Mouse (Mus musculus): Measurements from ENCODE around the gene Efcab2.
"Not testable (repeated sequence)": the region's sequence is repeated elsewhere in the genome, so short reads cannot be mapped to it uniquely, and the experiment has no call there.

The Efcab2 gene

DNA sequence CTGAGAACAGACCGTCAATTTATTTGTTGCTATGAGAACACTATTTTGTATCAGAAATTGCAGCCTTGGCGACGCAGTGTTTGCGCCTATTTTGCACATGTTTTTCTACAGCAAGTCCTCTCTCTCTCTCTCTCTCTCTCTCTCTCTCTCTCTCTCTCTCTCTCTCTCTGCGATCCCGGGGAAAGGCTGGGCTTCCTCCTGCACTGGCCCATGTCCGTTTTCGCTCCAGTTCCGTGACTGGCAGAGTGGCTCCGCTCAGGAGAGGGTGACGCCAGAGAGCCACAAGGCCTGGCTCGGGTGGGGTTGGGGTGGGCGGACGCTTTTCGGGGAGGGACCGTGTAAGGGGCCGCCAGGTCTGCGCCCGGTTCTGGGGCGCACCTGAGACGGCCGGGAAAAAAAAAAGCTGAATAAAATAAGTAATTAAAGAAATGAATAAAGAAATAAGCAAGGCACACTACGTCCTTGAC is 407 bp upstream of the Efcab2 start:
- peak; percentile 86 for DNase-seq (ENCODE audit: low spot score)

DNA sequence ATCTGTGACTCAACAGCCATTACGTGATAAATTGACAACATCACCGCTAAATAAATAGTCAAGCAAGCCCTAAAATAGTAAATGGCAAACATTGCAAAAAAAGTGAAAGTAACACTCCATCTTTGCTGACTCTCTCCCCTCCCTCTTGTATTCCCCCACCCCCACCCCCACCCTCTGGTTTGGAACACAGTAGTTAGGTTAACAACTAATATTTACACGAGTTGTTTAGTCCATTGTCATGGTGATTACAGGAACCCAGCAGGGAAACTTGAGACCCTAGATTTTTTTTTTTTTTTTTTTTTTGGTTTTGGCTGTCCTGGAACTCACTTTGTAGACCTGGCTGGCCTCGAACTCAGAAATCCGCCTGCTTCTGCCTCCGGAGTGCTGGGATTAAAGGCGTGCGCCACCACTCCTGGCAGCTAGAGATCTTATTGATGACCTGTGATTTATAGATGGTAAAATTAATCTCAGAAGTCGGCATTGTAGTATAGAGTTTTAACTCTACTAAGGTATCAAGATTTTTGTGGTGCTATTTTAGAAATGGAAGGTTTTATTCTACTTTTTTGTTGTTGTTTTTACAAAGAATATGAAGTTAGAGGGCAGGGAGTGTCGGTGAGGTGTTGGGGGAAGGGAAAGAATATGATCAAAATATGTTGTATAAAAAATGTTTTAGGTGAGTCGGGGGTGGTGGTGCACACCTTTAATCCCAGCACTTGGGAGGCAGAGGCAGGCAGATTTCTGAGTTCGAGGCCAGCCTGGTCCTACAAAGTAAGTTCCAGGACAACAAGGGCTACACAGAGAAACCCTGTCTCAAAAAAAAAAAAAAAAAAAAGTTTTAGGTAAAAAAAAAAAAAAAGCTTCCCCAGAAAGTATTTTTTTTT is 1.1 kb downstream of the Efcab2 start:
- DNase-seq (ENCODE audit: low spot score), result no peak

DNA sequence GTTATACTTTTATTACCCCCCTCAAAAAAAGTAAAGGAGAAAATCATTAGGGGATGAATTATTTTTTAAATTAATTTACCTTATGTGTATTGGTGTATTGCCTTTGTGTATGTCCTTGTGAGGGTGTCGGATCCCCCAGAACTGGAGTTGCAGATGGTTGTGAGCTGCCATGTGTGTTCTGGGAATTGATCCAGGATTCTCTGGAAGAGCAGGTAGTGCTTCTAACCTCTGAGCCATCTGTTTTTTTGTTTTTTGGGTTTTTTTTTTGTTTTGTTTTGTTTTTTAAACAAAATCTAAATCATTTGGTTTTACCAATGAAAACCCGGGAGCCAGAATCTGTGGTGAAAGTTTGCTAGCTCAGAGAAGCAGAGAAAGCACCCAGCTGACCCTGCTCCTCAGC is 1.8 kb downstream of the Efcab2 start:
- no peak for DNase-seq (ENCODE audit: low spot score)

DNA sequence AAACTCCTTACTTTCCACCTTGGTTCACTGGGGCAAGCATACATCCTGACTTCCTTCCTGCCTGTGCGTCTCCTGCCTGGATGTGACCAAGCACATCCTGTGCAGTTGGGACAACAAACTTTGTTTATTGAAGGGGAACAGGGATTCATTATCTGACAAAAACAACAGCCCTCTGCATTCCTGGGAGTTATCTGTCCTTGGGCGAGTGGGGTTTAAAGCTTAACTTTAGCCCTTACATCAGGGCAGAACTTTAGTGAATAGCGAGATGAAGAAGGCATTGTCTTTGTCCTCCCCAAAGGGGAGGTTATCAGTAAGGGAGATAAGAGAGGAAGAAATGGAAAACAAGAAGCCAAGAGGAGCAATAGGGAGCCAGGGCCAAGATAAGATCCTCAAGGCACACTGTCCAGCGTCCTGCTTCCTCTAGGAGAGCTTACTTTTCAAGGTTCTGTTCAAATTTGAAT is 3.0 kb downstream of the Efcab2 start:
- peak; percentile 76 for DNase-seq (ENCODE audit: low spot score)

DNA sequence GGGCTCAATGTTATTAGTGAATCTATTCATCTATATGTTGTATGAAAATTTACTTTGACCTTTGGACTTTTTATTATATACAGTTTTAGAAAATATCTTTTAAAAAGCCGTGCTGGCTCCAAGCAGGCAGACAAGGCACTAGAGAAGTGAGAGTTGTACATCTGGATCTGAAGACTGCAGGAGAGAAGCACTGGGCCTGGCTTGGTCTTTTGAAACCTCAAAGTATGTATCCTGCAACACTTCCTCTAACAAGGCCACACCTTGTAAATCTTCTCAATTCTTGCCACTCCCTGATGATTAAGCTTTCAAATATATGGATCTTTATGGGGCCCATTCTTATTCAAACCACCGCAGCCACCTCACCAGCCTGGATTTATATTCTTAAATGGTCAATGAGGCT is 7.5 kb downstream of the Efcab2 start:
- DNase-seq (ENCODE audit: low spot score), result not testable (repeated sequence)

DNA sequence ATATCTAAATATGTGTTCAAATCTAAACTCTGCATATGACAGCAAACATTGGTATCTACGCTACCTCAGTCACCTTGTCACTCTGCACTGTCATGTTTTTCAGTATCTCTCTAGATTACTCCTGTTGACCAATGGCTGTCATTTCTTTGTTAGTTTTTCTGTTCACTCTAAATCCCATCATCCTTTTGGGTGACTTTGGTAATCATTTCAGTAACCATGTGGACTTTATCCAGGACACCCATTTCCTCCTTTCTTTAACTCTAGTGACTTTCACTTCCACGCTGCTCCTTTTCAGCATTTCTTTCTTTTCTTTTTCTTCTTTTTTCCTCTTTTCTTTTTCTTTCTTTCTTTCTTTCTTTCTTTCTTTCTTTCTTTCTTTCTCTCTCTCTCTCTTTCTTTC is 13.7 kb downstream of the Efcab2 start:
- no peak for DNase-seq (ENCODE audit: low spot score)

DNA sequence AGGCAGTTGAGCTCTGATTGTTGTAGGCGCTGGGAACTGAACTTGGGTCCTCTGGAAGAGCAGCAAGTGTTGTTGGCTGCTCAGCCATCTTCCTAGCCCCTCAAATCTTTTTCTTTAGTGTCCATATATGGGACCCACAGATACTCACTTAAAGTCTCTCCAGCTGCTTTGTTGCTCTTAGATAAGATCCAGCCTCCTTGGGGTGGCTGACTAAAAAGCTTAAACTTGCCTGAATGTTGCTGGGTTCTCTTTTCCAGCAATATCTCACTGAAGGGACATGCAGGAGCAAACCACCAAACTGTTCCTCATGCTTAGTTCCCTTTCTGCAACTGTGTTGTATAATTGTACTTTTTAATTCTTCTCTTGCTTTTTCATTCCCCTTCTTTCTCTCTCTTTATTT is 17.8 kb downstream of the Efcab2 start:
- DNase-seq (ENCODE audit: low spot score), result no peak

DNA sequence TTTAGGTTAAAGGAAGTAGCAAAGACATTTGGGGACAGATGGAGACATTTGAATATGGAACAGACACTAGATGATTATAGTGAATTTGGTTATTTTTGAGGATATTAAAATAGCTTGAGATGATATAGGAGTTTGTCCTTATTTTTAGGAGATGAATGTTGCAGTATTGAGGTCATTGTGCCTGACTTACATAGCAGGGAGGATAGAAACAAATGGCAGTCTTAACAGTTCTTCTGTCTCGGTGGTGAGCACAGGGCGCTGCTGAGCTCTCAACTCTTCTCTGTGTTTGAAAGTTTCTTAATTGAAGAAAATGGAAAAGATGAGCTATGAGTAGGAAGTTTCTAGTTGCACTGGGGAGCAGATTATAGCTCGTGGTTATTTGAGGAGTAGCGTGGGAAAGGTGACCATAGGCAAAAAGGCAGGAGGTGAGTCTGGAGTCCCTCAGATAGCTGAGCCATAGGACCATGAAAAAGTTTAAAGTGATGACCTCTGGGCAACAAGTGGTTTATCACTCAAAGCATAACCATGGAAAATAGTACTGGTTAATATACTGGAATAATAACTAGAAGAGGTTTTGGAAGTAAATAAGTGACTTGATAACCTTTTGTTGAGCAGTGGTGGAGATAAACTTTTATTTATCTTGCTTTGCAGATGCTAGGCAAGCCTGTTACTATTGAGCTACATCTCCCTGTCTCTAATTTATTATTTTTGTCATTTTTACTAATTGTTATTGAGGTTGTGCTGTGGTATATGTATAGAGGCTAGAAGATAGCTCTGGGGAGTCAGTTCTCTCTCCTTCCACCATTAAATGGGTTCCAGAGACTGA is 25.9 kb downstream of the Efcab2 start:
- DNase-seq (ENCODE audit: low spot score), result no peak

DNA sequence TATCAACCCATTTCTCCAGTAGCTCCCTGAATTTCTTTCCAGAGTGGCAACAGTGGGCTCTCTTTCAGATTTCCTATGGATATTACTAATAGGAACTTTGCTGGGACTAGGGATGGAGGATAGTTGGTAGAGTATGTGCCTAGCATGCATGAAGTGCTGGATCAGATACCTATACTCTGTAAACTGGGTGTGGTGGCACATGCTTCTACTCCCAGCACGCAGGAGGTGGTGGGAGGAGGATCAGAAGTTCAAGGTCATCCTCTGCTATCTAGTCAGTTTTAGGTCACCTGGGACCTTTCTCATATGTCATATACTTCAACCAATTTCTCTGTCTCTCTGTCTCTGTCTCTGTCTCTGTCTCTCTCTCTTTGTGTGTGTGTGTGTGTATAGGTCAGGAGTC is 27.7 kb downstream of the Efcab2 start:
- no peak for DNase-seq (ENCODE audit: low spot score)

DNA sequence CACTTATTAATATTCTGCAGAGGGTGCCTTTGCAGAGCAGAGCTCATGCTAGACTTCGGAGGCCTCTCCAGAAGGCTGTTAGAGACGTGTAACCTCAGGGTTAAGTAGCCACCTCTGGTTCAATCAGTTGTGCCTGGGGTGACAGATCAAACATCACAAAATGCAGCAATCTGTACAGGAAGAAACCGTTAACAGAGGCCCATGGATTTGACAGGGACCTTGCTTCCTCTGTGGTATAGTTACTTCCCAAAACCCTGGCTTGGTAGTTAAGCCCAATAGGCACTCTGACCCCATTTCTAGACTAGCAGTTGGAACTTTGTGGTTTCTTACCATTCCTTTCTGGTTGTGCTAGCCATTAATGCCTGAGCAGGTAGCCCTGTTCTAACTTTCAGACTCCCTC is 38.5 kb downstream of the Efcab2 start:
- DNase-seq (ENCODE audit: low spot score), result no peak

DNA sequence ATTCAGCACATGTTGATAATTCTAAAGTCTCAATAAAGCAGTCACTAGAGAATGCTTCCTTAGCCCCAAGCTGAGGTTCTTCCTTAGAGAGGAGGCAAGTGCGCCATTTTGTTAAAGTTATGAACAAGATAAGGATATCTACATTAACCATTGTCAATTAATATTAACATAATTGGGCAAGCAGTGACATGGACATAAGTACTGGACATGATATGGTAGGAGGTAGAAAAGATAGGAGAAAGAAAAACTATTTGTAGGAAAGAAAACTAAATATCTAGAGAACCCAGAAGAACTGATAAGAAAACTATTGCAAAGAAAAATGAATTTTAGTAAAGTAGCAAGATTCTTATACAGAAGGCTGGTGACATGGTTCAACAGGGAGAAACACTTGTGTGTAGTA is 41.2 kb downstream of the Efcab2 start:
- no peak for DNase-seq (ENCODE audit: low spot score)

DNA sequence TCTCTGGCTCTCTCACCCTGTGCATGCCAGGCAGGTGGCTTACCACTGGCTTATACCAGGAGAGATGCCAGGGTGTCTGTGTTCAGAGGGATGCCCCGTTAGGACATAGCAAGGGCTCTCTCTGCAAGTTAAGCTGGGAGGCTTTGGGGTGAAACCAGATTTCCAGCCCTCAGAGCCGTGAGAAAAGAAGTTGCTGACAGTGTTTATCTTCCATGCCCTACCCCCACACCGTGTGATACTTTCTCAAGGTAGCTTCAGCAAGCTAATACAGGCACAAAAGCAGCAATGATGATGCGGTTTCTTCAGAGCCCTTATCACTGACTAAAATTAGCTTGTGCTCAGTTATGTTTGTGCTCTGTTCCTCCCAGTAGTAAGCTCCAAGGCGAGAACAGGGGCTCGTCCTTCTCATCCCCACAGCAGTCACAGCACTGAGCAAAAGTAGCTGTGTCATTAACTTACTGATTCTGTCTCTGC is 42.4 kb downstream of the Efcab2 start:
- no peak for DNase-seq (ENCODE audit: low spot score)

DNA sequence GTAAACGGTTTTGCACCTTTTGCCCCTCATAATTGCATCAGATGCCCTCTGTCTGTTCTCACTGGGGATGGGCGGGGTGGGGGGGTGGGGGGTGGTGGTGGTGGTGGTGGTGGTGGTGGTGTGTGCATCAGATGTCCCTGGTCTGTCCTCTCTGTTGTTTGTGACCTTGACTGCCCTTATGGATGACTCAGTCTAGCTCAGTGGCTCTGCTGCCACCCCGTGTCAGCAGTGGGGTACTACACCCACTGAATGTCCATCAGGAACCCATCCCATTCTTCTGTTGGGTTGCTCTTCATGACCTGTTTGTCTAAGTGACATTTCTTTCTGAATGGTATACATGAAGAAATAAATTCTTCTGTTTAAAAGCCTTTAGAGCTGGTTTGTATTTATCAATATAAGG is 43.3 kb downstream of the Efcab2 start:
- peak; percentile 71 for DNase-seq (ENCODE audit: low spot score)

DNA sequence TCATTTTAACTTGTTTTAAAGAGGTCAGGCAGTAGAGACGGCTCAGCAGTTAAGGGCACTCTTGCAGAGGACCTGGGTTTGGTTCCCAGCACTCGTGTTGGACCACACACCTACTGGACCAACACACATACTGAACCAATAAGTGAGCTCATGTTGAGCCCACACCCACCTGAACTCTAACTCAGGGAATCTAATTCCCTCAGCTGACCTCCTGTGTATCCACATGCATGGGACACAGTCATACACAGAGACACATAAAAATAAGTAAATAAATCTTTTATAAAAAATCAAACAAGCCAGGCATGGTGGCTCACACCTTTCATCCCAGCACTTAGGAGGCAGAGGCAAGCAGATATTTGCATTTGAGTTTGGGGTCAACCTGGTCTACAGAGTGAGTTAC is 44.0 kb downstream of the Efcab2 start:
- DNase-seq (ENCODE audit: low spot score), result no peak

DNA sequence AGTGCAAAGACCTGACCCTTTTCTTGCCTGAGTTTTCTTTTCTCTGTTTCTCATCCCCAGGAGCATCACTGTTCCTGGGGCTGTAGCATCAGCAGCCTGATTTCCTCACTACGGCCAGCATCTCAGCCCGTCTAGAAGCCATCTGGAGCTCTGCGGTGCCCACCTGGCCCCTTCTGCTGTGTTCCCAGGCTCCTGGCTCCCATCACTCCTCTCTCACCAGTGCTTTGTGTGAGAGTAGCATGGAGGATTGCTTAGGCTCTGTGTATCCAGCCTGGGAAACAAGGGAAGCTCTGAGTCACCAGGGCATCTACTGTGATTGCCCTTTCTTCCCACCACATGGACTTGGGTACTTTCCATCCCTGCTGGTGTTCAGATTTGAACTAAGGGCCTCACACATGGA is 48.2 kb downstream of the Efcab2 start:
- DNase-seq (ENCODE audit: low spot score), result no peak

DNA sequence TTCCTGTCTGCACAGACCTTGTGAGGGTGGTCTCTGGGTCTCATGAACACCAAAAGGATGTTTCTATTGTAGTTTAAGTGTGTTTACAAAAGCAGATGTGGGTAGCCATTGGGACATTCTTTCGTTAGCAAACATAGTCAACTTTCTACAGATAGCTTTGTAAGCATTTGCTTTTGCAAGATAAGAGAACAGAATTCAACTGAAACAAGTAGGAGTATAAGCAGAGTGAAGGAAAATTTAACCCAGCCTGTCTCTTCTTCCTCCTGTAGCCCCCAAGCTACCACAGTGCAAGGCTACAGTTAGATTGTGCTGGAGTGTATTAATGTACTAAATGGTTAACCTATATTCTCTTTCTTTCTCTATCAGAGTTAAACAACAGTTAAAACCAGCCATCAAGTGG is 49.2 kb downstream of the Efcab2 start:
- no peak for DNase-seq (ENCODE audit: low spot score)

DNA sequence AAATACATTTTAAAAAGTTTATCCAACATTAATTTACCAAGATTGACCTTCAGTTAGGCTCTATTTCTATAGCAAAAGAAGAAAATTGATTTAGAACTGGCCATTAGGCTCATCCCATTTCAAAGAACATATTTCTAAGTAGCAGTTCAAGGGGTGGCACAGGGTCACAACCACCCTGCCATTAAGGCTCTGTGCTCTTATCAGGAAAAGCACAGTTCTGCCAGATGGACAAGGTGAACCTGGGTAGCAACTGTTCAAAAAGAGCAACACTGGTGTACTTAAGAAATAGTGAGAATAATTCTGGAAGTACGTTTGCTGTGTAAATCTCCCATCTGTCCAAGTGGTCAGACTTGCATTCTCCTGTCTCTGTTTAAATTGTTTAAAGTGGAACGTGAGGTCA is 52.1 kb downstream of the Efcab2 start:
- no peak for DNase-seq (ENCODE audit: low spot score)

DNA sequence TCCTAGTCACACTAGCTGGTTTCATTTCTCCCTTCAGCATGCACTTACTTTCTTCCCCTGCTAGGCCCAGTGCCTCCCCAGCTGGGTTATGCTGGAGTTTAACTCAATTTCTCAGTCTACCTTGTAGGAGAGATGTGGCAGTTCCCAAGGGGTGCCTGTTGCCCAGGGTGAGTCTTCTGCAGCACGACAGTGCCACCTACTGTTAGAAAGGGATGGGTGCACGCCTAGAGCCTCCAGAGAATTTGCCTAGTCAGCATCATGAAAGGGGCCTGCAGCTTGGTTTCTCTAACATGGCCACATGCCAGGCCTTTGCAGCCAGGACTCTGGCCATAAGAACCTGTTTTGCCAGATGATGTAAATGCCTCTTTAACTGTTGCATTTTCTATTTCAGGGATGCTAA is 57.8 kb downstream of the Efcab2 start:
- DNase-seq (ENCODE audit: low spot score), result peak; percentile 78

DNA sequence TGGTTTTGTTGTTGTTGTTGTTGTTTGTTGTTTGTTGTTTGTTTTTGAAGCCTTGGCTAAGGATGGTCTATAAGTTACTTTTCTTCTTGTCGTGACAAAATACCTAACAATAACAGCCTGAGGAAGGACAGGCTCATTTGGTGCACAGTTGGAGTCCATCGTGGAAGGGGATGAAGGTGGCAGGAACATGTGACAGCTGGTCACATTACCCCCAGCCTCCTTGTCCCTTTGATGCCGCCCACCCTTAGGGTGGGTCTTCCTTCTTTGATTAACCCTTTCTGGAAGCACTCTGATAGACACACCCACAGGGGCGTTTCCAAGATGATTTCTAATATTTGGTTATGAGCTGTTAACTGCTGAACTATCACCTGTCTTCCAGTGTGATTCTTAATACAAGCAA is 58.3 kb downstream of the Efcab2 start:
- no peak for DNase-seq (ENCODE audit: low spot score)

DNA sequence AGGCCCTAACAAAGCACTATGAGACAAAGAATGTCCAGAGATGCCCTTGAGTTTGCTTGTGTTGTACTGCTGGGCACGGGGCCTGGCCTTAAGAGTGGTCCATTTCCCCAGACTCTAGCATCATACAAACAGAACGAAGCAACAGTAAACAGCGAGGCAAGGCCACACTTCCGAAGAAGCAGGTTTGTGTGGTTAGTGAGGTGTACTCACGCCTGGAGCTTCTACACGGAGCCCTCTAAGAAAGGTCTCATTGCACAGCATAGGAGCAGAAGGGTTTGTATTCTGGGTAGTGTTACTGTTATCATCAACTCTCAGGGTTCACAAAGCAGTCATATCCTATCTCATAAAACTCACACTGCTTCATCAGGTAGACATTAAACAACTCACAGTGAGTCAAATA is 61.7 kb downstream of the Efcab2 start:
- no peak for DNase-seq (ENCODE audit: low spot score)

DNA sequence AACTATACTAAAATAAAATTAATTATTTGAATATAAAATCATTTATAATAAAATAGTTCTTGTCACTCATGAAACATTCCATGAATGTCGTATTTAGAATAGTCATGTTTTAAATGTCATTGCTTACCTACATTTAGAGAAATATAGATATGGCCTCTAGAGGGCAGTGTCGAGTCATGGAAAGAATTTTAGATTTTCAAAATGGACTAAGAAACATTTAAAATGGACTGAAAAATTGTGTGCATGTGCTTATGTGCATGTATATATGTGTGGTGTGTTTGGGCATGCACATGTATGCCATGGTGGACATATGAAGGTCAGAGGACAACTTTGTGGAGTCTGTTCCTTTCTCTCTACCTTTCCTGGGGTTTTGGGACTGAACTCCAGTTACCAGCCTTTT is 62.4 kb downstream of the Efcab2 start:
- DNase-seq (ENCODE audit: low spot score), result no peak

DNA sequence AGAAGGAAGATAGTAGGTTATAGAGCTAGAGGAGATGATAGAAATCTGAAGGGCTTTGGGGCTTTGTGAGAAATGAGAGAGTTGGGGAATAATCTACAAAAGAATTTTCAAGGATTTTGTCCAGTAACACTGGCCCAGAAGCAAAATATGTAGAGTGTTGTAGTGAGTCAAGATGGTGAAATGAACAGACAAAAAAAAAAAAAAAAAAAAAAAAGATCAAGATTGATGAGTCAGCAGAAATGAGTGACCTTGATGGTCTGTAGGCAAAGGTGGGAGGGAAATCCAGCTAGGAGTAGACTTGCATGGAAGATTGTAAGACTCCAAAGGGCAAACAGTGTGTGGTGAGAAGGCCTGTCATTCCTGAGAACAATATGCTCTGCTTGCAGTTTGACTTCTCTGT is 78.0 kb downstream of the Efcab2 start:
- DNase-seq (ENCODE audit: low spot score), result no peak
